In genomic region chr4:32833494-32834282, GRCm38 (mm10) we compare ENCODE assay signal across 8 mouse cellular contexts. TPM values are rescaled to one million over a fixed set of nuclear protein-coding genes. Genes with fewer than 3 reads are reported as not detected.
DNase-seq lines count a peak whose midpoint lies in the region; ATAC-seq and TF ChIP-seq lines count a peak whose summit lies in the region.

No protein-coding gene starts in this region.

- no peaks in the 10 kb centered on the region for H3K27me3 ChIP-seq in neural tube, embryonic 11.5 days (ENCODE audit: control insufficient read depth, insufficient read depth, low read length)
- H3K27me3 ChIP-seq in forebrain, embryonic 10.5 days (ENCODE audit: poor library complexity, severe bottlenecking): no peaks in the 10 kb centered on the region
- no peaks in the 10 kb centered on the region for H3K27me3 ChIP-seq in limb, embryonic 14.5 days (ENCODE audit: control insufficient read depth, insufficient read depth, low read length)
- no peaks in the 10 kb centered on the region for H3K27me3 ChIP-seq in stomach, embryonic 14.5 days (ENCODE audit: control insufficient read depth, insufficient read depth, low read length)

- H3K4me2 ChIP-seq in neural tube, embryonic 11.5 days (ENCODE audit: low read depth): peak overlapping the region; percentile 28
- peak overlapping the region; percentile 41 for H3K4me2 ChIP-seq in limb, embryonic 14.5 days (replicated peaks; ENCODE audit: low read depth, low read length, severe bottlenecking)
- H3K4me2 ChIP-seq in stomach, embryonic 14.5 days (replicated peaks; ENCODE audit: low read depth, low read length): peak overlapping the region; percentile 34

- DNase-seq in neural tube, embryonic 11.5 days (ENCODE audit: low spot score): no peak
- DNase-seq in neural tube, embryonic 10.5 days (ENCODE audit: extremely low spot score, low spot score): no peak
- DNase-seq in forebrain, embryonic 10.5 days (ENCODE audit: extremely low spot score, low spot score): no peak
- peak; percentile 26 for DNase-seq in limb, embryonic 14.5 days (ENCODE audit: low spot score)
- no peak for DNase-seq in MN1 (ENCODE audit: low spot score)
- DNase-seq in right cerebral cortex, postnatal 25 days: no peak
- no peak for DNase-seq in right cerebral cortex, postnatal 36 days (ENCODE audit: low spot score in 2 of 2)

- H3K9me3 ChIP-seq in neural tube, embryonic 11.5 days (ENCODE audit: control insufficient read depth, low read length): no peaks in the 10 kb centered on the region
- no peaks in the 10 kb centered on the region for H3K9me3 ChIP-seq in forebrain, embryonic 10.5 days
- no peaks in the 10 kb centered on the region for H3K9me3 ChIP-seq in limb, embryonic 14.5 days (ENCODE audit: control insufficient read depth, low read length)
- no peaks in the 10 kb centered on the region for H3K9me3 ChIP-seq in stomach, embryonic 14.5 days (ENCODE audit: control insufficient read depth, low read depth, low read length)

- TF ChIP-seq POLR2A in limb, embryonic 14.5 days (IDR thresholded peaks at IDR 0.05; ENCODE audit: borderline replicate concordance, extremely low read depth, insufficient read depth, insufficient read length): no peak

- H3K36me3 ChIP-seq in neural tube, embryonic 11.5 days (ENCODE audit: control insufficient read depth, insufficient read depth, low read length): no peaks in the 10 kb centered on the region
- H3K36me3 ChIP-seq in forebrain, embryonic 10.5 days (replicated peaks): no peaks in the 10 kb centered on the region
- no peaks in the 10 kb centered on the region for H3K36me3 ChIP-seq in limb, embryonic 14.5 days (ENCODE audit: control insufficient read depth, insufficient read depth, low read length)
- no peaks in the 10 kb centered on the region for H3K36me3 ChIP-seq in stomach, embryonic 14.5 days (ENCODE audit: control insufficient read depth, insufficient read depth, low read length)

- H3K9ac ChIP-seq in neural tube, embryonic 11.5 days (ENCODE audit: low read length): no peak overlapping the region
- no peak overlapping the region for H3K9ac ChIP-seq in limb, embryonic 14.5 days (ENCODE audit: low read depth, low read length, severe bottlenecking)
- H3K9ac ChIP-seq in stomach, embryonic 14.5 days (replicated peaks; ENCODE audit: low read depth, low read length): no peak overlapping the region

- no peak overlapping the region for H3K27ac ChIP-seq in neural tube, embryonic 11.5 days (ENCODE audit: low read depth, low read length)
- peak overlapping the region; percentile 59; the same call in 1 of the 2 replicates for H3K27ac ChIP-seq in forebrain, embryonic 10.5 days
- no peak overlapping the region for H3K27ac ChIP-seq in limb, embryonic 14.5 days (replicated peaks; ENCODE audit: low read depth, low read length)
- H3K27ac ChIP-seq in stomach, embryonic 14.5 days (ENCODE audit: low read length): no peak overlapping the region

- H3K4me3 ChIP-seq in neural tube, embryonic 11.5 days (ENCODE audit: low read depth, low read length): 0 out of 2 replicates have a peak overlapping the region, but pooled peaks have one; percentile 12
- peak overlapping the region; percentile 47 for H3K4me3 ChIP-seq in forebrain, embryonic 10.5 days
- 0 out of 2 replicates have a peak overlapping the region, but pooled peaks have one; percentile 20 for H3K4me3 ChIP-seq in limb, embryonic 14.5 days (replicated peaks; ENCODE audit: low read length)
- H3K4me3 ChIP-seq in stomach, embryonic 14.5 days (ENCODE audit: low read depth, low read length): 0 out of 2 replicates have a peak overlapping the region, but pooled peaks have one; percentile 12

- 55% methylated on average over 17 of the region's 17 CpGs for WGBS in neural tube, embryonic 11.5 days
- 51% methylated on average over 17 of the region's 17 CpGs for WGBS in forebrain, embryonic 10.5 days
- WGBS in limb, embryonic 14.5 days: 52% methylated on average over 17 of the region's 17 CpGs
- WGBS in stomach, embryonic 14.5 days: 49% methylated on average over 17 of the region's 17 CpGs

- 0 out of 2 replicates have a peak, but pooled peaks cover 4% of the 10 kb centered on the region for H3K4me1 ChIP-seq in neural tube, embryonic 11.5 days (ENCODE audit: control insufficient read depth, insufficient read depth, low read length)
- peaks cover 20% of the 10 kb centered on the region for H3K4me1 ChIP-seq in forebrain, embryonic 10.5 days
- no peaks in the 10 kb centered on the region for H3K4me1 ChIP-seq in limb, embryonic 14.5 days (ENCODE audit: control insufficient read depth, insufficient read depth, low read length)
- H3K4me1 ChIP-seq in stomach, embryonic 14.5 days (ENCODE audit: control insufficient read depth, insufficient read depth, low read length): no peaks in the 10 kb centered on the region

- no peak for ATAC-seq in neural tube, embryonic 11.5 days (ENCODE audit: insufficient read depth, low FRiP score, low TSS enrichment)
- ATAC-seq in limb, embryonic 14.5 days (ENCODE audit: low FRiP score, low read depth): no peak
- ATAC-seq in stomach, embryonic 14.5 days (ENCODE audit: insufficient number of reproducible peaks, insufficient read depth, low FRiP score, low read depth): peak; percentile 42; the same call in 1 of the 2 replicates

RNA-seq across cellular contexts. Expression of gene Lyrm2, which starts 33.6 kb away (rescaled TPM):
- polyA plus RNA-seq in neural tube, embryonic 11.5 days (2014; fragmentation: Nextera tagmentation; extraction: Ambion mirVana): 124 and 126 TPM in 2 replicates
- 101 and 110 TPM in 2 replicates for polyA plus RNA-seq in forebrain, embryonic 10.5 days (2016; fragmentation: Nextera tagmentation; extraction: Ambion mirVana)
- 49.7 and 86.0 TPM in 2 replicates for polyA plus RNA-seq in limb, embryonic 14.5 days (2012; rRNA removed)
- 94.8 and 104 TPM in 2 replicates for polyA plus RNA-seq in limb, embryonic 14.5 days (2014; fragmentation: Nextera tagmentation; extraction: Ambion mirVana)
- polyA plus RNA-seq in stomach, embryonic 14.5 days (2014; fragmentation: Nextera tagmentation; extraction: Ambion mirVana): 107 and 110 TPM in 2 replicates
